Mouse (Mus musculus): ENCODE data around the gene Ccdc13.

DNA sequence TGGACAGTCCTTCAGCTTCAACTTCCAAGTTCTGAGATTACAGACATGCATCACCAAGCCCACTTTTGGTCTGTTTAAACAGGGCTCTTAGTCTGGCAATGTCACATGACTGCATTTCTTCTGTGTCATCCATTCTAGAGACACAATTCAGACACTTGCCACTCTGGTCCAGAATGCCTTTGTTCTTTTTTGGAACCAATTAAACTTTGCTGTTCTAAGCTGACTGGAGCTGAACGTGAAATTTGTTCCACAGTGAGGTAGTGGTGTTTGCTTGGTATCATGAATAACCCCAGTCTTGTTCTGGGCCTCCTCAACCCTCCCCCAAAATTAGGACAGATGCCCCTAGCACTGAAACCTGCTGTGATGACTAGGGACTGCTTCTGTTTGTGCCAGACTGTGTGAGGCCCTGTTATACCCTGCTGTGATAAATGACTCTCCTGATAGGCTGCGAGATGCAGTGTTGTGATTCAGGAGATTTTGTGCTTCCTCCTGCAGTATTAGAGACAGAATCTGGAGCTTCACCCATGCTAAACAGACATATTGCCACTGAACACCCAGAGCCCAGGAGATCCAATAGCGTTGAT, 26.3 kb upstream of the Ccdc13 start:
- TF ChIP-seq CTCF (IDR thresholded peaks at IDR 0.05; ENCODE audit: low read depth), result no peak
- TF ChIP-seq EP300 (IDR thresholded peaks at IDR 0.05; ENCODE audit: low read depth), result no peak
